Mouse (Mus musculus): ENCODE results near the gene Rpl3. TPM values are rescaled to one million over a fixed set of nuclear protein-coding genes. Genes with fewer than 3 reads are reported as not detected.

Rpl3 gene
- polyA plus RNA-seq, 1 experiment, result 492 TPM

GRCm38 (mm10) chr15:80034913-80035312 is 56.8 kb downstream of the Rpl3 start:
- no peak for DNase-seq (ENCODE audit: low read depth)

- DNase-seq (ENCODE audit: low read depth), result no peak
These were observed 57.3 kb downstream of the Rpl3 start for GRCm38 (mm10) chr15:80034366-80034765.

- no peak for DNase-seq (ENCODE audit: low read depth)
These were observed 60.5 kb downstream of the Rpl3 start for GRCm38 (mm10) chr15:80031133-80031532.

- DNase-seq (ENCODE audit: low read depth), result no peak
These were observed 61.3 kb downstream of the Rpl3 start for GRCm38 (mm10) chr15:80030399-80030798.

GRCm38 (mm10) chr15:80028862-80029261 is 62.8 kb downstream of the Rpl3 start:
- no peak for DNase-seq (ENCODE audit: low read depth)

Other genes starting within 250 kb of the Rpl3 start
- gene Apobec3, start 200.2 kb downstream of the Rpl3 start, polyA plus RNA-seq (2012; rRNA removed), result 47.7 and 56.4 TPM in 2 replicates
- 27.2 and 31.5 TPM in 2 replicates for gene Cbx7, start 120.7 kb downstream of the Rpl3 start, polyA plus RNA-seq (2012; rRNA removed)
- 25.8 and 26.8 TPM in 2 replicates for gene Pdgfb, start 76.9 kb downstream of the Rpl3 start, polyA plus RNA-seq (2012; rRNA removed)
- gene Syngr1, start 534 bp downstream of the Rpl3 start, polyA plus RNA-seq (2012; rRNA removed), result 8.8 and 13.3 TPM in 2 replicates
- gene Tab1, start 41.3 kb upstream of the Rpl3 start, polyA plus RNA-seq (2012; rRNA removed), result 17.0 and 20.9 TPM in 2 replicates
- gene Mgat3, start 81.9 kb upstream of the Rpl3 start, polyA plus RNA-seq (2012; rRNA removed), result 10.2 and 10.5 TPM in 2 replicates
- gene Mief1, start 142.2 kb upstream of the Rpl3 start, polyA plus RNA-seq (2012; rRNA removed), result 14.9 and 16.3 TPM in 2 replicates
- not detected in 2 replicates for gene AC140267.1, start 144.0 kb upstream of the Rpl3 start, polyA plus RNA-seq (2012; rRNA removed)
- 176 and 226 TPM in 2 replicates for gene Atf4, start 163.3 kb upstream of the Rpl3 start, polyA plus RNA-seq (2012; rRNA removed)
- gene Rps19bp1, start 172.4 kb upstream of the Rpl3 start, polyA plus RNA-seq (2012; rRNA removed), result 32.1 and 32.7 TPM in 2 replicates
- 0.04 and 0.08 TPM in 2 replicates for gene Cacna1i, start 195.4 kb upstream of the Rpl3 start, polyA plus RNA-seq (2012; rRNA removed)

Measured in gonadal fat pad, adult 2 months (tissue).